ENCODE assay signal across 9 mouse cellular contexts in the genomic region with DNA sequence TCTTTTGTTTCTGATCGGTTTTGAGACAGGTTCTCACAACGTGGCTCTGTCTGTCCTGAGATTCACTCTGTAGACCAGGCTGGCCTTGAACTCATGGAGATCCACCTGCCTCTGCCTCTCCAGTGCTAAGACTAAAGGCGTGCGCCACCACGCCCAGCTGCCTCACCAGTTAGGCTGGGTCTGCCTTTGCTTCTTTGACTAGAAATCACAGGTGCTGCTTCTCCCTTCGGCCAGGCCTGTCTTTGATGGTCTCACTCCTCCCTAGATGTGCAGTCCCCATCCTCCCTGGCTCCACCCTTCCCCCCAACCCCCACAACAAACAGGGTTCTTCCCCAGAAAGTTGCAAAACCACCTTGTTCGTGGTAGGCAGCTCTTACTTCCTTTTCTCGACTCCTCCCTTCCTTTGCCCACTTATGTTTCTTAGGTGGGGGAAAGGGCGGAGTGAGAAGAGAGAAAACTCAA. TPM values are rescaled to one million over a fixed set of nuclear protein-coding genes. Genes with fewer than 3 reads are reported as not detected.
DNase-seq lines count a peak whose midpoint lies in the region; TF ChIP-seq lines count a peak whose summit lies in the region.
"Had no signal": no experiment of that assay in that cellular context is flagged by ENCODE, and none has a peak within 500 bp of the region (broad histone marks: within the 10 kb centered on the region; RNA-seq: fewer than 3 reads in every experiment).

No protein-coding gene starts in this region.

- peak overlapping the region; percentile 77 for H3K27ac ChIP-seq in bone marrow macrophage, adult 2 months (ENCODE audit: insufficient read depth, low read depth, low read length)
- no peak overlapping the region for H3K27ac ChIP-seq in cerebellum, adult 2 months (ENCODE audit: insufficient read depth, low read length)

- no peak for TF ChIP-seq POLR2A in bone marrow macrophage, adult 2 months (IDR thresholded peaks at IDR 0.05; ENCODE audit: borderline replicate concordance, low read depth, low read length)
- TF ChIP-seq POLR2A in cerebellum, adult 2 months (IDR thresholded peaks at IDR 0.05; ENCODE audit: borderline replicate concordance, insufficient read depth, low read length): no peak

- peak; percentile 87 for DNase-seq in CD4-positive helper T cell, adult 2 months (ENCODE audit: low read depth, low spot score)
- peak; percentile 69 for DNase-seq in lung, postnatal 36 days
- DNase-seq in spleen, postnatal 4 days (ENCODE audit: low spot score in 2 of 2): peak; percentile 69 to 77
- DNase-seq in retina, postnatal 1 day: no peak
- DNase-seq in adrenal gland, adult 18-20 months (ENCODE audit: low spot score in 2 of 2): no peak
- no peak for DNase-seq in cerebellum, adult 2 months
- no peak for DNase-seq in gastrocnemius, adult 8-10 months (ENCODE audit: low spot score in 2 of 2)
- DNase-seq: kidney, adult 11 months had no signal

- TF ChIP-seq CTCF in bone marrow macrophage, adult 2 months (IDR thresholded peaks at IDR 0.05; ENCODE audit: low read depth, low read length): no peak
- TF ChIP-seq CTCF in cerebellum, adult 2 months (IDR thresholded peaks at IDR 0.05; ENCODE audit: borderline replicate concordance, insufficient read depth, low read depth, low read length): no peak

- no peaks in the 10 kb centered on the region for H3K27me3 ChIP-seq in cerebellum, adult 2 months (ENCODE audit: control insufficient read depth, insufficient read depth, low read length)

- 81% methylated on average over 9 of the region's 9 CpGs for WGBS in cerebellum, adult 2 months

- no peak overlapping the region for H3K4me3 ChIP-seq in bone marrow macrophage, adult 2 months (ENCODE audit: insufficient read depth, low read length)
- no peak overlapping the region for H3K4me3 ChIP-seq in cerebellum, adult 2 months (replicated peaks; ENCODE audit: insufficient read depth, low read depth, low read length)

- peaks cover 69% of the 10 kb centered on the region for H3K4me1 ChIP-seq in bone marrow macrophage, adult 2 months (ENCODE audit: control insufficient read depth, insufficient read depth, low read length)
- H3K4me1 ChIP-seq in cerebellum, adult 2 months (ENCODE audit: control insufficient read depth, insufficient read depth, low read length): peaks cover 10% of the 10 kb centered on the region

RNA-seq across cellular contexts. Expression of a gene that starts 4.5 kb away (rescaled TPM):
- 132 and 135 TPM in 2 replicates for polyA plus RNA-seq in bone marrow macrophage, adult 2 months (2012; ENCODE audit: insufficient read depth, insufficient read length, missing spikeins)
- total RNA-seq in adrenal gland, adult 18-20 months (2021): 1 to 10 TPM; 1.8 to 4.3 TPM
- 3.0 and 4.1 TPM in 2 replicates for polyA plus RNA-seq in cerebellum, adult 2 months (2012; rRNA removed)
- total RNA-seq in gastrocnemius, adult 8-10 months (2022): under 1 TPM in 2 of 4 experiments, not detected in 2; 0.36 to 0.40 TPM

RNA-seq across cellular contexts. Expression of a gene that starts 22.9 kb away (rescaled TPM):
- 4.9 and 5.1 TPM in 2 replicates for polyA plus RNA-seq in bone marrow macrophage, adult 2 months (2012; ENCODE audit: insufficient read depth, insufficient read length, missing spikeins)
- total RNA-seq in adrenal gland, adult 18-20 months (2021): 10 to 100 TPM; 46.7 to 87.1 TPM
- polyA plus RNA-seq in cerebellum, adult 2 months (2012; rRNA removed): 6.5 and 8.3 TPM in 2 replicates
- total RNA-seq in gastrocnemius, adult 8-10 months (2022): under 1 TPM in 1 of 4 experiments, not detected in 3; 0.35 TPM

RNA-seq across cellular contexts. Expression of a gene that starts 28.1 kb away (rescaled TPM):
- polyA plus RNA-seq in bone marrow macrophage, adult 2 months (2012; ENCODE audit: insufficient read depth, insufficient read length, missing spikeins): 94.1 and 103 TPM in 2 replicates
- 10 to 100 TPM; 41.3 to 51.6 TPM for total RNA-seq in adrenal gland, adult 18-20 months (2021)
- 3.3 and 3.7 TPM in 2 replicates for polyA plus RNA-seq in cerebellum, adult 2 months (2012; rRNA removed)
- 1 to 10 TPM; 1.6 to 4.0 (median 2.1) TPM for total RNA-seq in gastrocnemius, adult 8-10 months (2022)

RNA-seq across cellular contexts. Expression of a gene that starts 49.7 kb away (rescaled TPM):
- 466 and 503 TPM in 2 replicates for polyA plus RNA-seq in bone marrow macrophage, adult 2 months (2012; ENCODE audit: insufficient read depth, insufficient read length, missing spikeins)
- total RNA-seq in adrenal gland, adult 18-20 months (2021): 100 to 1,000 TPM; 169 to 241 TPM
- polyA plus RNA-seq in cerebellum, adult 2 months (2012; rRNA removed): 214 and 220 TPM in 2 replicates
- 10 to 100 TPM; 54.7 to 69.4 (median 57.5) TPM for total RNA-seq in gastrocnemius, adult 8-10 months (2022)

Comparison
In these comparisons a context has a peak if more than half of its experiments do, and no peak if none do; other contexts are left out.
1. DNase-seq: peak in CD4-positive helper T cell, adult 2 months (single experiment), lung, postnatal 36 days (single experiment) and spleen, postnatal 4 days (2 of 2); none in retina, postnatal 1 day (single experiment), adrenal gland, adult 18-20 months (0 of 2), cerebellum, adult 2 months (0 of 2) and gastrocnemius, adult 8-10 months (0 of 2).
2. RNA of a gene that starts 22.9 kb away (total RNA-seq): 46.7 to 87.1 TPM in adrenal gland, adult 18-20 months; 0.35 TPM in gastrocnemius, adult 8-10 months; every median in the first group is over 10 times any median in the second.
3. RNA of a gene that starts 28.1 kb away (total RNA-seq): 41.3 to 51.6 TPM in adrenal gland, adult 18-20 months; 1.6 to 4.0 TPM in gastrocnemius, adult 8-10 months; every median in the first group is over 4 times any median in the second.